Mouse (Mus musculus) liver, postnatal 0 days (tissue): Measurements from ENCODE around the gene Mettl4. TPM values are rescaled to one million over a fixed set of nuclear protein-coding genes. Genes with fewer than 3 reads are reported as not detected.

Experiments used
- ATAC-seq: fragments of 200-750 bp; cut with Nextera tagmentation; 2 replicates; pipeline ENCODE4 v1.8.0; 2017; ENCODE audit warnings: mild to moderate bottlenecking, moderate library complexity
- DNase-seq: peaks from one replicate; pipeline ENCODE4 v3.0.0-alpha.2; 2016
- H3K27ac ChIP-seq: fragments of 300-500 bp; sonication (generic); 2 replicates; pipeline ENCODE4 v1.5.1; 2014; ENCODE audit warnings: antibody characterized with exemption, moderate library complexity, mild to moderate bottlenecking, low read depth
- H3K27me3 ChIP-seq: fragments of 300-500 bp; sonication (generic); 2 replicates; pipeline ENCODE4 v1.6.1; 2014; ENCODE audit warnings: low read length, control low read depth, mixed read lengths; ENCODE audit not compliant: insufficient read depth
- H3K36me3 ChIP-seq: fragments of 300-500 bp; sonication (generic); replicated peaks from 2 replicates; pipeline ENCODE4 v1.6.1; 2014; ENCODE audit warnings: mild to moderate bottlenecking, control low read depth, low read length, moderate library complexity, mixed read lengths; ENCODE audit not compliant: insufficient read depth
- H3K4me1 ChIP-seq: fragments of 300-500 bp; sonication (generic); 2 replicates; pipeline ENCODE4 v1.6.1; 2014; ENCODE audit warnings: antibody characterized with exemption, mild to moderate bottlenecking, control low read depth; ENCODE audit not compliant: insufficient read depth
- H3K4me2 ChIP-seq: fragments of 300-500 bp; sonication (generic); 2 replicates; pipeline ENCODE4 v1.6.1; 2014; ENCODE audit warnings: low read depth, mild to moderate bottlenecking, low read length, moderate library complexity, mixed read lengths
- H3K4me3 ChIP-seq: fragments of 300-500 bp; sonication (generic); 2 replicates; pipeline ENCODE4 v1.5.1; 2014; ENCODE audit warnings: low read depth, low read length
- H3K9ac ChIP-seq: fragments of 300-500 bp; sonication (generic); replicated peaks from 2 replicates; pipeline ENCODE4 v1.6.1; 2014; ENCODE audit warnings: mild to moderate bottlenecking, moderate library complexity
- H3K9me3 ChIP-seq: fragments of 300-500 bp; sonication (generic); 2 replicates; pipeline ENCODE4 v1.6.1; 2016; ENCODE audit warnings: mild to moderate bottlenecking, control low read depth, low read length, mixed read lengths
- CTCF ChIP-seq: sonication (generic); IDR thresholded peaks from 2 replicates; pipeline ENCODE4 v1.5.1; 2016; ENCODE audit warnings: antibody characterized with exemption, low read depth
- EP300 ChIP-seq: IDR thresholded peaks from 2 replicates; pipeline ENCODE4 v1.6.1; 2016; ENCODE audit warnings: antibody characterized with exemption, low read depth, mild to moderate bottlenecking
- WGBS: fragments of 180-500 bp; shearing (Covaris S2); extraction: QIAGEN DNeasy Blood & Tissue Kit; methylation state at CpG from one replicate; pipeline ENCODE4 v1.1.7; 2014; ENCODE audit not compliant: insufficient replicate concordance; 5-methylcytosine and 5-hydroxymethylcytosine counted together
- polyA plus RNA-seq: library from polyadenylated mRNA; unstranded; fragments of >200 nt; fragmentation: Nextera tagmentation; extraction: Ambion mirVana; gene quantifications from 2 replicates; pipeline ENCODE4 v1.2.1, GENCODE M21; 2015

Gene Mettl4
- polyA plus RNA-seq, result 5.4 and 5.6 TPM in 2 replicates

GRCm38 (mm10) chr17:94749466-94750135 lies at the start of gene Mettl4:
Mettl4 (minus strand) TSS chr17:94750019.
- Histone ChIP-seq H3K36me3 (no peaks in the 10 kb centered on the region), H3K9ac (peak within 1 kb of the TSS; percentile 71), H3K4me1 (peaks cover 9% of the 10 kb centered on the region), H3K4me2 (peak within 1 kb of the TSS; percentile 70), H3K27ac (peak within 1 kb of the TSS; percentile 97), H3K27me3 (no peaks in the 10 kb centered on the region), H3K9me3 (no peaks in the 10 kb centered on the region), H3K4me3 (peak within 1 kb of the TSS; percentile 74)
- under 1% methylated on average over 56 of the region's 56 CpGs for WGBS
- ATAC-seq (peak; percentile 97), DNase-seq (peak; percentile 95)
- TF ChIP-seq EP300 (peak; percentile 28; the same call in 1 of the 2 replicates), CTCF (no peak)

GRCm38 (mm10) chr17:94778871-94779482 lies 29.2 kb upstream of the Mettl4 start:
- no peak overlapping the region for H3K9ac ChIP-seq
- TF ChIP-seq EP300 (no peak), CTCF (no peak)
- 59% methylated on average over 2 of the region's 2 CpGs for WGBS

GRCm38 (mm10) chr17:94768491-94768890 lies 18.7 kb upstream of the Mettl4 start:
- H3K9ac ChIP-seq, result no peak overlapping the region
- H3K4me1 ChIP-seq, result no peaks in the 10 kb centered on the region
- ATAC-seq, result no peak
- H3K9me3 ChIP-seq, result no peaks in the 10 kb centered on the region
- no peak for DNase-seq
- H3K4me3 ChIP-seq, result no peak overlapping the region
- H3K27me3 ChIP-seq, result no peaks in the 10 kb centered on the region
- no peak overlapping the region for H3K4me2 ChIP-seq
- peaks cover 3% of the 10 kb centered on the region for H3K36me3 ChIP-seq
- 82% methylated on average over 2 of the region's 2 CpGs for WGBS
- TF ChIP-seq CTCF (no peak), EP300 (no peak)
- no peak overlapping the region for H3K27ac ChIP-seq

More at GRCm38 (mm10) chr17:94778871-94779482, 29.2 kb upstream of the Mettl4 start:
- Histone ChIP-seq H3K9me3 (no peaks in the 10 kb centered on the region), H3K27ac (no peak overlapping the region), H3K36me3 (peaks cover 8% of the 10 kb centered on the region; the same call in 1 of the 2 replicates), H3K4me2 (no peak overlapping the region), H3K4me3 (no peak overlapping the region), H3K4me1 (no peaks in the 10 kb centered on the region), H3K27me3 (no peaks in the 10 kb centered on the region)
- no peak for ATAC-seq
- DNase-seq, result no peak

- no peak overlapping the region for H3K4me2 ChIP-seq
- no peak overlapping the region for H3K27ac ChIP-seq
- no peaks in the 10 kb centered on the region for H3K4me1 ChIP-seq
- TF ChIP-seq CTCF, result no peak
- peak; percentile 60 for TF ChIP-seq EP300
- H3K36me3 ChIP-seq, result peaks cover 3% of the 10 kb centered on the region; the same call in 1 of the 2 replicates
- no peaks in the 10 kb centered on the region for H3K9me3 ChIP-seq
- ATAC-seq (peak; percentile 23; the same call in 1 of the 2 replicates), DNase-seq (no peak)
- no peak overlapping the region for H3K9ac ChIP-seq
- H3K4me3 ChIP-seq, result no peak overlapping the region
- no peaks in the 10 kb centered on the region for H3K27me3 ChIP-seq
- WGBS, result 73% methylated on average over 3 of the region's 3 CpGs
Measured at GRCm38 (mm10) chr17:94764711-94765110, 14.9 kb upstream of the Mettl4 start.

GRCm38 (mm10) chr17:94764011-94764410 lies 14.2 kb upstream of the Mettl4 start:
- Histone ChIP-seq H3K4me1 (no peaks in the 10 kb centered on the region), H3K9ac (no peak overlapping the region), H3K4me2 (no peak overlapping the region), H3K4me3 (no peak overlapping the region), H3K27ac (no peak overlapping the region), H3K27me3 (no peaks in the 10 kb centered on the region), H3K9me3 (no peaks in the 10 kb centered on the region), H3K36me3 (peaks cover 3% of the 10 kb centered on the region; the same call in 1 of the 2 replicates)
- WGBS, result 70% methylated on average over 1 of the region's 1 CpGs
- no peak for TF ChIP-seq EP300
- TF ChIP-seq CTCF, result no peak
- no peak for ATAC-seq
- DNase-seq, result no peak

- no peak overlapping the region for H3K4me2 ChIP-seq
- H3K9ac ChIP-seq, result no peak overlapping the region
- no peaks in the 10 kb centered on the region for H3K9me3 ChIP-seq
- H3K27ac ChIP-seq, result no peak overlapping the region
- H3K36me3 ChIP-seq, result peaks cover 3% of the 10 kb centered on the region; the same call in 1 of the 2 replicates
- no peaks in the 10 kb centered on the region for H3K27me3 ChIP-seq
- ATAC-seq, result no peak
- no peaks in the 10 kb centered on the region for H3K4me1 ChIP-seq
- WGBS, result 83% methylated on average over 3 of the region's 3 CpGs
- TF ChIP-seq EP300 (no peak), CTCF (no peak)
- DNase-seq, result no peak
- H3K4me3 ChIP-seq, result no peak overlapping the region
Measured at GRCm38 (mm10) chr17:94762405-94762804, 12.6 kb upstream of the Mettl4 start.
